Mouse (Mus musculus): ENCODE measurements at regions not wholly inside any gene's neighbourhood (a gene's known extent, or its start where the extent isn't known, plus 50 kb on each side); places are given as distances from the start of the nearest gene placed in this dataset.

DNA sequence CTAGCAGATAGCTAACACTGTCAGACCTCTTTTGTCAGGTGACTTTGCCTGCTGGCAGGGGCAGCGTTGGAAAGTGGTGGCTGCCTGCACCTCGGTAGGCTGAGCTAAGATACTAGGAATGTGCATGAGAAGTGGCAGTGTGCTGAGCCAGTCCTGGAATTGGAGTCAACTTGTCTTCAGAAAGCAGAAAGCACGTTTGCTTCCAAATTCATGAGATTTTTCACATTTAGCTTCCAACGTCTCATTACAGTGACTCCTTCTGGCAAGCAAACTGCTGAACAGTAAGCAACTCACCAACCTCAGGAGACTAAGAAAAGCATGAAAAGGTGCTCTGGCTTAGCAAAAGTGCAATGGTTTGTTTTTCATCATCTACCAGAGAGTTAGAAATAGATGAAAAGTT is 59.1 kb upstream of the Adamts3 start:
- TF ChIP-seq ZC3H11A (IDR thresholded peaks at IDR 0.05; ENCODE audit: borderline replicate concordance, low read depth, low read length) (no peak), CHD2 (IDR thresholded peaks at IDR 0.05; ENCODE audit: low read depth, low read length) (no peak)
